Mouse (Mus musculus): ENCODE measurements around the gene Sypl2. TPM values are rescaled to one million over a fixed set of nuclear protein-coding genes. Genes with fewer than 3 reads are reported as not detected.

Sypl2 gene
- total and polyA plus RNA-seq, 3 experiments: not detected

DNA sequence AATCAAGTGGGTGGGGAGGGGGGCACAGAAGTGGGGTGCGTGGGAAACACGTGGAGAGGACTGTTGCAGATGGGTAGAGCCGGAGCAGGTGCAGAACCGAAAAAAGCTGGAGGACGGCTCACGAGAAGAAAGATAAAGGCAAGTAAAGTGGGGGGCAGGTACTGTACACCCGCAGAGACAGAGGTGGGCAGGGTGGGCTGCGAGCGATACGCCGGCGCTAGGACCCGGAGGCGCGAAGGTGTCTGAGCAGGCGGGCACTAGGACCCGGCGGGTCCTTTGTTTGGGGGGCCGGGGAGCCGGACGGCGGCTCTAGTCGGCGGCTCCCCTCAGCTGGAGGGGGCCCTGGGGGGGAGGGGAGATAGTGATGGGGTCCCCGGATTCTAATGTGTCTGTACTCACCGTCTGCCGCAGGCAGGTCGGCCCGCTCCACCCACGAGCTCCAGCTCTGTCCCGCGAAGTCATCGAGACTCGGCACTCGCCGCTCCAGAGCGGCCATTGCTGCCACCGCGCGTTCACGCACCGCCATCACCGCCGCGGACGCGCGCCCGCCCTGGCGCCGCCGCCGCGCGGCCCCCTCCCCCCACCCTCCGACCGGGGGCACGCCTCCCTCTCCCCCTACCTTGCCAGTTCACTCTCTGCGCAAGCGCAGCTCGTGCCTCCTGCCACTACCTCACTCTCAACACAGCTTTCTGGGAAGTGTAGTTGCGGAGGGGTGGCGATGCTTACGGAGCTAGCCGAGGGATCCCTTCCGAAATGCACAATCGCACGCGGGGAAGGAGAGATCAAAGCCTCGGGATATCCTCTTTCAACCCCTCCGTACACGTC, 16.3 kb downstream of the Sypl2 start (continued):
- TF ChIP-seq GABPA (IDR thresholded peaks at IDR 0.05; ENCODE audit: low read depth, low read length) (no peak), MYB (IDR thresholded peaks at IDR 0.05; ENCODE audit: low read depth, low read length) (no peak), MXI1 (IDR thresholded peaks at IDR 0.05; ENCODE audit: low read depth, low read length) (peak; percentile 88), MYC (IDR thresholded peaks at IDR 0.05; ENCODE audit: low read depth, low read length) (peak; percentile 91)

DNA sequence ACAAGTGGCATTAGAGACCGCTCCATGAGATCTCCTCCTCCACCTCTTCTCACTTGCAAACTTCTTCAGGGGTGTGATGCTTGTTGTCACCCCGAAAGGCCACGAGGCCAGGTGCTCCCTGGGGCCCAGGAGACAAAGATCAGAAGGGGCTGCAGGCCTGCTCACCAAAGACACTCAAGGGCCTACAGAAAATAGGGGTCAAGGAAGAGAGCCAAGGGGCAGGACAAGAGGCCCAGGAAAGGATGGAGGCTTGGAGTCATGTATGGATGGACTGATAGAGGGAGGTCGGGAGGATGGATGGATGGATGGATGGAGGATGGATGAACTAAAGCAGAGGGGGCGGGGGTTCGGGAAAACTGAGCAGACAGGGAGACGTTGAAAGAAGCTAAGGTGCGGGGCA, 16.9 kb downstream of the Sypl2 start:
- H3K27me3 ChIP-seq (ENCODE audit: control insufficient read depth in 1 of 2, insufficient read depth in 2 of 2, low read length in 2 of 2): no peaks in the 10 kb centered on the region
- no peak for TF ChIP-seq MAFK (IDR thresholded peaks at IDR 0.05; ENCODE audit: borderline replicate concordance, low read depth, low read length)
- no peak for TF ChIP-seq CTCF (IDR thresholded peaks at IDR 0.05 in 2 of 3, conservative IDR thresholded peaks at IDR 0.05 in 1 of 3; ENCODE audit: control insufficient read depth in 1 of 3, insufficient read depth in 1 of 3, low read depth in 2 of 3, low read length in 3 of 3, poor library complexity in 1 of 3, severe bottlenecking in 1 of 3)
- no peak for TF ChIP-seq TCF12 (IDR thresholded peaks at IDR 0.05; ENCODE audit: low read depth, low read length)
- TF ChIP-seq EP300 (IDR thresholded peaks at IDR 0.05; ENCODE audit: low read depth in 1 of 2, low read length in 2 of 2): no peak
- TF ChIP-seq ZMIZ1 (IDR thresholded peaks at IDR 0.05; ENCODE audit: low read depth, low read length): no peak
- no peak for TF ChIP-seq E2F4 (IDR thresholded peaks at IDR 0.05; ENCODE audit: borderline replicate concordance, low read depth, low read length)
- TF ChIP-seq MYB (IDR thresholded peaks at IDR 0.05; ENCODE audit: low read depth, low read length): no peak
- H3K9me3 ChIP-seq (replicated peaks; ENCODE audit: insufficient read depth, low read length): no peaks in the 10 kb centered on the region
- H3K79me2 ChIP-seq (ENCODE audit: control insufficient read depth, insufficient read depth, low read length, poor library complexity): peaks cover 8% of the 10 kb centered on the region
- H3K4me1 ChIP-seq (ENCODE audit: control insufficient read depth in 1 of 2, insufficient read depth in 2 of 2, low read length in 2 of 2): peaks cover 2 to 9% of the 10 kb centered on the region in 2 experiments; a peak in 2 of 4 replicates
- H3K27ac ChIP-seq (ENCODE audit: control insufficient read depth, low read depth, low read length): peak overlapping the region; percentile 13; the same call in 1 of the 2 replicates
- peak; percentile 42 for DNase-seq (ENCODE audit: low read depth, low spot score)
- H3K9ac ChIP-seq (ENCODE audit: control insufficient read depth, low read depth, low read length, poor library complexity, severe bottlenecking): peak overlapping the region; percentile 93
- H3K4me3 ChIP-seq (ENCODE audit: control insufficient read depth in 1 of 2, insufficient read depth in 1 of 2, low read depth in 2 of 2, low read length in 2 of 2): peak overlapping the region; percentile 76 to 93
- H3K36me3 ChIP-seq (ENCODE audit: control insufficient read depth in 1 of 2, insufficient read depth in 2 of 2, low read length in 2 of 2): peaks cover 0 to 8% of the 10 kb centered on the region in 2 experiments; a peak in 2 of 4 replicates

DNA sequence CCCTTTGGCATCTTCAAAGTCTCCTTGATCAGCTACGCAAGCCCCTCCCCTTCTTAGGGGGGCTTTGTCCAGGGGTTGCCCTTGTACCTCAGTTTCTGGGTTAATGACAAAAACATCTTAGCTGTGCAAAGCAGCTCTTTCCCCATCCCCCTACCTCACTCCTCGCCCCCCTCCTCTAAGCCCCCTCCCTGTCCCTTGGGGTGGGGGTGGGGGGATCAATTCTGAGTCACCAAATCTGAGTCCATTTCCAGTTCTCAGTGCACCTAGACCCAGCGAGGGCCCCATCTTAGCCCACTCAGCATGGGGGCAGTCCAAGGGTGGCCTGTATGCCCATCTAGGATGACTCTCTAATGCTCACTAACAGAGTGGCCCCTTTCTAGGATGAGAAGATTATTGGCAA, 17.4 kb downstream of the Sypl2 start:
- H3K4me1 ChIP-seq (ENCODE audit: control insufficient read depth in 1 of 2, insufficient read depth in 2 of 2, low read length in 2 of 2): peaks cover 2 to 9% of the 10 kb centered on the region in 2 experiments; a peak in 2 of 4 replicates
- H3K27me3 ChIP-seq (ENCODE audit: control insufficient read depth in 1 of 2, insufficient read depth in 2 of 2, low read length in 2 of 2): no peaks in the 10 kb centered on the region
- peaks cover 0 to 8% of the 10 kb centered on the region in 2 experiments; a peak in 2 of 4 replicates for H3K36me3 ChIP-seq (ENCODE audit: control insufficient read depth in 1 of 2, insufficient read depth in 2 of 2, low read length in 2 of 2)
- no peaks in the 10 kb centered on the region for H3K9me3 ChIP-seq (replicated peaks; ENCODE audit: insufficient read depth, low read length)
- peak overlapping the region; percentile 93 for H3K9ac ChIP-seq (ENCODE audit: control insufficient read depth, low read depth, low read length, poor library complexity, severe bottlenecking)
- peaks cover 8% of the 10 kb centered on the region for H3K79me2 ChIP-seq (ENCODE audit: control insufficient read depth, insufficient read depth, low read length, poor library complexity)
- no peak for TF ChIP-seq MAFK (IDR thresholded peaks at IDR 0.05; ENCODE audit: borderline replicate concordance, low read depth, low read length)
- TF ChIP-seq ZNF384 (IDR thresholded peaks at IDR 0.05; ENCODE audit: low read depth, low read length): no peak
- no peak for TF ChIP-seq RCOR1 (IDR thresholded peaks at IDR 0.05; ENCODE audit: low read depth, low read length)
- TF ChIP-seq ELF1 (IDR thresholded peaks at IDR 0.05; ENCODE audit: low read depth, low read length): no peak
- TF ChIP-seq MAZ (IDR thresholded peaks at IDR 0.05; ENCODE audit: low read depth, low read length): no peak
- TF ChIP-seq ZC3H11A (IDR thresholded peaks at IDR 0.05; ENCODE audit: low read depth, low read length): no peak
- TF ChIP-seq MAX (IDR thresholded peaks at IDR 0.05; ENCODE audit: low read length): no peak
- no peak for TF ChIP-seq GATA1 (IDR thresholded peaks at IDR 0.05; ENCODE audit: low read depth, low read length)
- TF ChIP-seq ZMIZ1 (IDR thresholded peaks at IDR 0.05; ENCODE audit: low read depth, low read length): no peak
- no peak for TF ChIP-seq MYB (IDR thresholded peaks at IDR 0.05; ENCODE audit: low read depth, low read length)
- no peak for TF ChIP-seq GABPA (IDR thresholded peaks at IDR 0.05; ENCODE audit: low read depth, low read length)
- no peak for TF ChIP-seq MXI1 (IDR thresholded peaks at IDR 0.05; ENCODE audit: low read depth, low read length)
- no peak for TF ChIP-seq HCFC1 (IDR thresholded peaks at IDR 0.05; ENCODE audit: low read depth, low read length)
- H3K4me3 ChIP-seq (ENCODE audit: control insufficient read depth in 1 of 2, insufficient read depth in 1 of 2, low read depth in 2 of 2, low read length in 2 of 2): peak overlapping the region; percentile 76 to 93; a peak in 3 of 4 replicates
- H3K27ac ChIP-seq (ENCODE audit: control insufficient read depth, low read depth, low read length): no peak overlapping the region
- no peak for DNase-seq (ENCODE audit: low read depth, low spot score)
